Mouse (Mus musculus) MEL (cell line): Measurements from ENCODE around the gene Olfr1301. TPM values are rescaled to one million over a fixed set of nuclear protein-coding genes. Genes with fewer than 3 reads are reported as not detected.

Source experiments
- DNase-seq: peaks from one replicate; pipeline ENCODE4 v3.0.0; 2011; ENCODE audit warnings: low read depth, low spot score
- H3K27ac ChIP-seq: 2 replicates; pipeline ENCODE4 v1.5.1; 2012; ENCODE audit warnings: low read depth, mild to moderate bottlenecking, control low read depth, low read length, moderate library complexity; ENCODE audit not compliant: control insufficient read depth
- H3K27me3 ChIP-seq, 2 experiments: fragments of 150-350 bp in 1 of 2; sonication (generic) in 1 of 2; 2 replicates each; pipeline ENCODE4 v1.6.1; 2012; ENCODE audit warnings: low read length in 2 of 2, mild to moderate bottlenecking in 2 of 2, improper control_type of control experiment in 1 of 2, moderate library complexity in 1 of 2; ENCODE audit not compliant: insufficient read depth in 2 of 2, control insufficient read depth in 1 of 2
- H3K36me3 ChIP-seq, 2 experiments: 2 replicates each; pipeline ENCODE4 v1.6.1; 2012 to 2014; ENCODE audit warnings: low read length in 2 of 2, improper control_type of control experiment in 1 of 2, inconsistent platforms in 1 of 2, mild to moderate bottlenecking in 1 of 2; ENCODE audit not compliant: insufficient read depth in 2 of 2, control insufficient read depth in 1 of 2
- H3K4me1 ChIP-seq, 2 experiments: fragments of 150-350 bp in 1 of 2; sonication (generic) in 1 of 2; 2 replicates each; pipeline ENCODE4 v1.6.1; 2012; ENCODE audit warnings: low read length in 2 of 2, improper control_type of control experiment in 1 of 2, mild to moderate bottlenecking in 1 of 2; ENCODE audit not compliant: insufficient read depth in 2 of 2, control insufficient read depth in 1 of 2
- H3K4me3 ChIP-seq, 2 experiments: fragments of 150-350 bp in 1 of 2; sonication (generic) in 1 of 2; 2 replicates each; pipeline ENCODE4 v1.5.1; 2012; ENCODE audit warnings: low read depth in 2 of 2, low read length in 2 of 2, mild to moderate bottlenecking in 2 of 2, moderate library complexity in 2 of 2, control low read depth in 1 of 2, improper control_type of control experiment in 1 of 2; ENCODE audit not compliant: control insufficient read depth in 1 of 2, insufficient read depth in 1 of 2
- H3K79me2 ChIP-seq: 2 replicates; pipeline ENCODE4 v1.6.1; 2012; ENCODE audit warnings: mild to moderate bottlenecking, low read length, moderate library complexity; ENCODE audit not compliant: control insufficient read depth, poor library complexity, insufficient read depth
- H3K9ac ChIP-seq: 2 replicates; pipeline ENCODE4 v1.6.1; 2012; ENCODE audit warnings: low read depth, mild to moderate bottlenecking, control low read depth, low read length, moderate library complexity; ENCODE audit not compliant: control insufficient read depth, poor library complexity, severe bottlenecking
- H3K9me3 ChIP-seq: fragments of 150-350 bp; sonication (generic); replicated peaks from 2 replicates; pipeline ENCODE4 v1.6.1; 2012; ENCODE audit warnings: mild to moderate bottlenecking, low read length, improper control_type of control experiment, moderate library complexity; ENCODE audit not compliant: insufficient read depth
- CHD1 ChIP-seq: IDR thresholded peaks from 2 replicates; pipeline ENCODE4 v1.6.1; 2012; ENCODE audit warnings: low read depth, mild to moderate bottlenecking, inconsistent platforms, low read length, improper control_type of control experiment
- E2F4 ChIP-seq: IDR thresholded peaks from 2 replicates; pipeline ENCODE4 v1.6.1; 2011; ENCODE audit warnings: low read depth, low read length, improper control_type of control experiment, borderline replicate concordance
- ELF1 ChIP-seq: IDR thresholded peaks from 2 replicates; pipeline ENCODE4 v1.6.1; 2014; ENCODE audit warnings: low read depth, mild to moderate bottlenecking, inconsistent platforms, low read length, improper control_type of control experiment, moderate library complexity
- EP300 ChIP-seq, 2 experiments: IDR thresholded peaks; 2 replicates each; pipeline ENCODE4 v1.6.1; 2011; ENCODE audit warnings: improper control_type of control experiment in 2 of 2, low read length in 2 of 2, low read depth in 1 of 2, mild to moderate bottlenecking in 1 of 2
- ETS1 ChIP-seq: IDR thresholded peaks from 2 replicates; pipeline ENCODE4 v1.6.1; 2012; ENCODE audit warnings: low read depth, mild to moderate bottlenecking, inconsistent platforms, low read length, improper control_type of control experiment, moderate library complexity
- GATA1 ChIP-seq: IDR thresholded peaks from 2 replicates; pipeline ENCODE4 v1.6.1; 2011; ENCODE audit warnings: low read depth, low read length, improper control_type of control experiment
- HCFC1 ChIP-seq: IDR thresholded peaks from 2 replicates; pipeline ENCODE4 v1.6.1; 2012; ENCODE audit warnings: low read depth, mild to moderate bottlenecking, inconsistent platforms, low read length, improper control_type of control experiment, moderate library complexity
- JUND ChIP-seq: IDR thresholded peaks from 2 replicates; pipeline ENCODE4 v1.6.1; 2011; ENCODE audit warnings: low read depth, mild to moderate bottlenecking, improper control_type of control experiment, low read length
- KAT2A ChIP-seq: conservative IDR thresholded peaks from 2 replicates; pipeline ENCODE4 v1.6.1; 2012; ENCODE audit warnings: low read depth, low read length, improper control_type of control experiment, inconsistent platforms
- MEF2A ChIP-seq: IDR thresholded peaks from 2 replicates; pipeline ENCODE4 v1.6.1; 2014; ENCODE audit warnings: low read depth, mild to moderate bottlenecking, inconsistent platforms, low read length, improper control_type of control experiment; ENCODE audit not compliant: poor library complexity, insufficient replicate concordance, severe bottlenecking; ENCODE audit errors: extremely low read depth
- MXI1 ChIP-seq: IDR thresholded peaks from 2 replicates; pipeline ENCODE4 v1.6.1; 2011; ENCODE audit warnings: mild to moderate bottlenecking, low read depth, low read length, improper control_type of control experiment
- MYC ChIP-seq: IDR thresholded peaks from 2 replicates; pipeline ENCODE4 v1.6.1; 2011; ENCODE audit warnings: low read depth, mild to moderate bottlenecking, low read length, improper control_type of control experiment, moderate library complexity
- NELFE ChIP-seq: IDR thresholded peaks from 2 replicates; pipeline ENCODE4 v1.6.1; 2011; ENCODE audit warnings: low read depth, low read length, improper control_type of control experiment
- POLR2A ChIP-seq, 2 experiments: IDR thresholded peaks; 2 replicates each; pipeline ENCODE4 v1.6.1; 2011 to 2012; ENCODE audit warnings: low read length in 2 of 2, mild to moderate bottlenecking in 2 of 2, control low read depth in 1 of 2, improper control_type of control experiment in 1 of 2, low read depth in 1 of 2, moderate library complexity in 1 of 2; ENCODE audit not compliant: control insufficient read depth in 1 of 2, insufficient read depth in 1 of 2, poor library complexity in 1 of 2
- POLR2AphosphoS2 ChIP-seq: IDR thresholded peaks from 2 replicates; pipeline ENCODE4 v1.6.1; 2011; ENCODE audit warnings: low read length, improper control_type of control experiment
- RAD21 ChIP-seq: IDR thresholded peaks from 2 replicates; pipeline ENCODE4 v1.6.1; 2011; ENCODE audit warnings: mild to moderate bottlenecking, low read depth, low read length, improper control_type of control experiment
- TCF12 ChIP-seq: IDR thresholded peaks from 2 replicates; pipeline ENCODE4 v1.6.1; 2014; ENCODE audit warnings: low read depth, mild to moderate bottlenecking, inconsistent platforms, low read length, improper control_type of control experiment, moderate library complexity
- UBTF ChIP-seq: IDR thresholded peaks from 2 replicates; pipeline ENCODE4 v1.6.1; 2012; ENCODE audit warnings: low read depth, mild to moderate bottlenecking, inconsistent platforms, low read length, improper control_type of control experiment, moderate library complexity, borderline replicate concordance; ENCODE audit not compliant: insufficient read depth
- ZC3H11A ChIP-seq: IDR thresholded peaks from 2 replicates; pipeline ENCODE4 v1.6.1; 2012; ENCODE audit warnings: low read depth, mild to moderate bottlenecking, inconsistent platforms, low read length, improper control_type of control experiment
- polyA plus RNA-seq, 2 experiments: library from polyadenylated mRNA; stranded (reverse) in 1 of 2; unstranded in 1 of 2; fragments of >175 nt in 1 of 2; fragments of >200 nt in 1 of 2; gene quantifications; 2 replicates each; pipeline versions ENCODE4 v1.2.1 to v1.2.4; 2012; ENCODE audit warnings: low replicate concordance in 2 of 2, low read depth in 1 of 2; ENCODE audit not compliant: insufficient read length in 2 of 2, insufficient read depth in 1 of 2, missing spikeins in 1 of 2
- total RNA-seq: library from RNA; depleted of rRNA; stranded (reverse); fragments of 300-350 nt; gene quantifications from 2 replicates; pipeline ENCODE4 v1.2.3, GENCODE M21; 2012; rRNA removed

Gene Olfr1301
- total and polyA plus RNA-seq, 3 experiments, result not detected

GRCm38 (mm10) chr2:111777129-111777528, 26.3 kb downstream of the Olfr1301 start, which contains the start of gene Olfr1302:
Gene Olfr1302, plus strand, starts transcription at chr2:111777429.
- no peaks in the 10 kb centered on the region for H3K27me3 ChIP-seq
- H3K79me2 ChIP-seq, result no peaks in the 10 kb centered on the region
- no peak within 1 kb of the TSS for H3K27ac ChIP-seq
- H3K4me3 ChIP-seq, result no peak within 1 kb of the TSS
- H3K36me3 ChIP-seq, result no peaks in the 10 kb centered on the region
- H3K4me1 ChIP-seq, result no peaks in the 10 kb centered on the region
- H3K9ac ChIP-seq, result no peak within 1 kb of the TSS
- DNase-seq, result no peak
- TF ChIP-seq ZC3H11A, result no peak
- no peak for TF ChIP-seq KAT2A
- TF ChIP-seq EP300 (IDR thresholded peaks at IDR 0.05; ENCODE audit: low read depth in 1 of 2, low read length in 2 of 2), result no peak
- TF ChIP-seq POLR2AphosphoS2, result no peak
- no peak for TF ChIP-seq HCFC1
- TF ChIP-seq MYC, result no peak
- TF ChIP-seq MEF2A, result no peak
- TF ChIP-seq POLR2A (IDR thresholded peaks at IDR 0.05; ENCODE audit: control insufficient read depth in 1 of 2, insufficient read depth in 1 of 2, low read depth in 1 of 2, low read length in 2 of 2, poor library complexity in 1 of 2), result no peak
- TF ChIP-seq MXI1, result no peak
- no peak for TF ChIP-seq NELFE
- TF ChIP-seq ETS1, result no peak
- no peak for TF ChIP-seq CHD1
- TF ChIP-seq UBTF, result no peak
- TF ChIP-seq TCF12, result no peak
- no peak for TF ChIP-seq E2F4
- TF ChIP-seq JUND, result no peak
- TF ChIP-seq GATA1, result no peak
- TF ChIP-seq RAD21, result no peak
- no peak for TF ChIP-seq ELF1
- H3K9me3 ChIP-seq, result no peaks in the 10 kb centered on the region

Other genes with a start within 250 kb of the Olfr1301 start
- not detected in 2 replicates for gene Olfr1293-ps, start 225.8 kb upstream of the Olfr1301 start, total RNA-seq
- not detected for gene Olfr1293-ps, start 225.8 kb upstream of the Olfr1301 start, polyA plus RNA-seq
- not detected in 2 replicates for gene Olfr1294, start 210.7 kb upstream of the Olfr1301 start, total RNA-seq
- gene Olfr1294, start 210.7 kb upstream of the Olfr1301 start, polyA plus RNA-seq, result not detected
- gene Olfr1295, start 181.3 kb upstream of the Olfr1301 start, total RNA-seq, result not detected in 2 replicates
- not detected for gene Olfr1295, start 181.3 kb upstream of the Olfr1301 start, polyA plus RNA-seq
- gene Olfr1297, start 124.5 kb upstream of the Olfr1301 start, total RNA-seq, result not detected in 2 replicates
- gene Olfr1297, start 124.5 kb upstream of the Olfr1301 start, polyA plus RNA-seq, result not detected
- not detected in 2 replicates for gene Olfr1298, start 101.8 kb upstream of the Olfr1301 start, total RNA-seq
- not detected for gene Olfr1298, start 101.8 kb upstream of the Olfr1301 start, polyA plus RNA-seq
- not detected in 2 replicates for gene Olfr1299, start 89.6 kb upstream of the Olfr1301 start, total RNA-seq
- not detected for gene Olfr1299, start 89.6 kb upstream of the Olfr1301 start, polyA plus RNA-seq
- not detected in 2 replicates for gene Olfr1302, start 26.4 kb downstream of the Olfr1301 start, total RNA-seq
- gene Olfr1302, start 26.4 kb downstream of the Olfr1301 start, polyA plus RNA-seq, result not detected
- gene Olfr1303, start 69.3 kb downstream of the Olfr1301 start, total RNA-seq, result not detected in 2 replicates
- gene Olfr1303, start 69.3 kb downstream of the Olfr1301 start, polyA plus RNA-seq, result under 1 TPM in 1 of 2 experiments, not detected in 1; 0.03 TPM
- gene Olfr1305, start 126.1 kb downstream of the Olfr1301 start, total RNA-seq, result not detected in 2 replicates
- gene Olfr1305, start 126.1 kb downstream of the Olfr1301 start, polyA plus RNA-seq, result not detected
- not detected in 2 replicates for gene Olfr1306, start 165.3 kb downstream of the Olfr1301 start, total RNA-seq
- gene Olfr1306, start 165.3 kb downstream of the Olfr1301 start, polyA plus RNA-seq, result not detected
- gene Olfr1307, start 198.4 kb downstream of the Olfr1301 start, total RNA-seq, result not detected in 2 replicates
- gene Olfr1307, start 198.4 kb downstream of the Olfr1301 start, polyA plus RNA-seq, result under 1 TPM in 1 of 2 experiments, not detected in 1; under 0.01 TPM
- gene Olfr1308, start 213.9 kb downstream of the Olfr1301 start, total RNA-seq, result not detected in 2 replicates
- gene Olfr1308, start 213.9 kb downstream of the Olfr1301 start, polyA plus RNA-seq, result not detected
- gene Olfr1309, start 239.3 kb downstream of the Olfr1301 start, total RNA-seq, result not detected in 2 replicates
- not detected for gene Olfr1309, start 239.3 kb downstream of the Olfr1301 start, polyA plus RNA-seq